Mouse (Mus musculus) olfactory bulb, adult 2 months (tissue): ENCODE results near the gene Dchs1. TPM values are rescaled to one million over a fixed set of nuclear protein-coding genes. Genes with fewer than 3 reads are reported as not detected.
"Not testable (repeated sequence)": the region's sequence is repeated elsewhere in the genome, so short reads cannot be mapped to it uniquely, and the experiment has no call there.

Source experiments
- H3K27ac ChIP-seq: fragments of 200-500 bp; 2 replicates; pipeline ENCODE4 v1.5.1; 2012; ENCODE audit warnings: low read depth, low read length; ENCODE audit not compliant: insufficient read depth
- H3K4me1 ChIP-seq: fragments of 200-500 bp; 2 replicates; pipeline ENCODE4 v1.6.1; 2012; ENCODE audit warnings: low read length; ENCODE audit not compliant: control insufficient read depth, insufficient read depth
- H3K4me3 ChIP-seq: fragments of 200-500 bp; 2 replicates; pipeline ENCODE4 v1.5.1; 2012; ENCODE audit warnings: mild to moderate bottlenecking, low read depth, low read length, moderate library complexity; ENCODE audit not compliant: insufficient read depth
- CTCF ChIP-seq: fragments of 200-500 bp; IDR thresholded peaks from 2 replicates; pipeline ENCODE4 v1.5.1; 2012; ENCODE audit warnings: low read depth, mild to moderate bottlenecking, low read length, moderate library complexity; ENCODE audit not compliant: insufficient read depth
- POLR2A ChIP-seq: fragments of 200-500 bp; IDR thresholded peaks from 2 replicates; pipeline ENCODE4 v1.6.1; 2012; ENCODE audit warnings: mild to moderate bottlenecking, low read depth, low read length, moderate library complexity; ENCODE audit not compliant: insufficient read depth
- WGBS: fragments of 180-500 bp; shearing (Covaris S2); methylation state at CpG from one replicate; pipeline ENCODE4 v1.1.7; 2018; 5-methylcytosine and 5-hydroxymethylcytosine counted together
- polyA plus RNA-seq: library from polyadenylated mRNA; stranded (reverse); fragments of >200 nt; gene quantifications from 2 replicates; pipeline ENCODE4 v1.2.4, GENCODE M21; 2012; ENCODE audit warnings: low replicate concordance; ENCODE audit not compliant: missing spikeins, insufficient read depth, insufficient read length

The Dchs1 gene
- polyA plus RNA-seq, 1 experiment: not detected

DNA sequence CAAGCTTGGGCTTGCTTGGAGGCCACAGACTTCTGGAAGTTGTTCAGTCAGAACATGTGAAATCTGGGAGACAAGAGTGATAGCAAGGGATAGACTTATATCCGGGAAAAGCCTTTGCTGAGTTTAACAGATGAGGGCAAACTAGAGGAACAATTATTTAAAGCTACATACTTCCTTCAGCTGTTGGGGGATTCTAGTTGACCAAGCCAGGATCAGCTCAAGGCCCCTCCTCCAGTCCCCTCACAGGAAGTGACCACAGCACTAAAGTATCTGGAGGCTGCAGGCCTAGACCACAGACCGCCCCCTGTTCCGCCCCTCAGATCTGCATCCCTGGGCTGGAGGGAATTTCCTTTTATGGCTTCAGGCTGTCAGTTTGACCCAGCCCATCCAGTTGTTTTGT, 48.5 kb downstream of the Dchs1 start:
- Histone ChIP-seq H3K27ac (no peak overlapping the region), H3K4me1 (peaks cover 7% of the 10 kb centered on the region), H3K4me3 (no peak overlapping the region)
- TF ChIP-seq CTCF (no peak), POLR2A (no peak)
- 33% methylated on average over 3 of the region's 3 CpGs for WGBS

DNA sequence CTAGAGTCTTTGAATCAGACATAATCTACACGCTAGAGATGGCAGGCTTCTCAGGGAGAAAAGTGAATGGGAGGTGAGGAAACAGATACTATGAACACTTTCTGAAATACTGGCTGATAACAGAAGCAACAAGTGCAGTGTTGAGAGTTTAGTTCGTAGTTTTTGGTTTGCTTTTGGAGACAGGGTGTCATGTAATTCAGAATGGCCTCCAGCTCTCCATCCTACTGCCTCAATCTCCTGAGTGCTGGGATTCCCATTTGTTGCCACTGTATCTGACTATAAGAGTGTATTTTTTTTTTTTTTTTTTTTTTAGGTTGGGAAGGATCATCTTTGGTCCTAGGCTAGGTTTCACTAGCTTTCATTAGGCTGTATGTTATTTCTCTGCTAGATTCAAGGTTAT, 49.2 kb downstream of the Dchs1 start:
- no peak overlapping the region for H3K4me3 ChIP-seq
- 64% methylated on average over 2 of the region's 2 CpGs for WGBS

DNA sequence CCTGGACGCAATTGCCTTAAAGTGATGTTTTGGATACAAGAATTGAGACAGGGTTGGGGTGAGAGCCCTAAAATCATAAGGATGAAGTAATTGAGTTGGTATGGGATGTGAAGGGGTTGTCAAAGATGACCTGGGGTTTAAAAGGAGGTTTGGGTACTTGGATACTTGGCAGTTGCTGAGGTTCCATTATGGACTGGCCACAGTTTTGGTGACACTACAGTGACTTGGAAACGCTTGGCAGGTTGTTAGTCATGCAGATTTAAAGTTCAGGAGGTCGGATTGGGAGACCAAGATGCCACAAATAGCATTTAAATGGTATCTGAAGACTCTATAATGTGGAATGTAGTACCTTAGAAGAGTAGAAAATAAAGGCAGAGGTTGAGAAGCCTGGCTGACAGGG, 49.8 kb downstream of the Dchs1 start:
- H3K4me3 ChIP-seq: no peak overlapping the region
- no peak for TF ChIP-seq CTCF
- TF ChIP-seq POLR2A: no peak
- WGBS: 18% methylated on average over 3 of the region's 3 CpGs
- H3K27ac ChIP-seq: no peak overlapping the region
- H3K4me1 ChIP-seq: no peaks in the 10 kb centered on the region; the same call in 1 of the 2 replicates

More for the DNA sequence above, 49.2 kb downstream of the Dchs1 start:
- H3K4me1 ChIP-seq: peaks cover 5% of the 10 kb centered on the region
- H3K27ac ChIP-seq: no peak overlapping the region
- TF ChIP-seq POLR2A (no peak), CTCF (no peak)

DNA sequence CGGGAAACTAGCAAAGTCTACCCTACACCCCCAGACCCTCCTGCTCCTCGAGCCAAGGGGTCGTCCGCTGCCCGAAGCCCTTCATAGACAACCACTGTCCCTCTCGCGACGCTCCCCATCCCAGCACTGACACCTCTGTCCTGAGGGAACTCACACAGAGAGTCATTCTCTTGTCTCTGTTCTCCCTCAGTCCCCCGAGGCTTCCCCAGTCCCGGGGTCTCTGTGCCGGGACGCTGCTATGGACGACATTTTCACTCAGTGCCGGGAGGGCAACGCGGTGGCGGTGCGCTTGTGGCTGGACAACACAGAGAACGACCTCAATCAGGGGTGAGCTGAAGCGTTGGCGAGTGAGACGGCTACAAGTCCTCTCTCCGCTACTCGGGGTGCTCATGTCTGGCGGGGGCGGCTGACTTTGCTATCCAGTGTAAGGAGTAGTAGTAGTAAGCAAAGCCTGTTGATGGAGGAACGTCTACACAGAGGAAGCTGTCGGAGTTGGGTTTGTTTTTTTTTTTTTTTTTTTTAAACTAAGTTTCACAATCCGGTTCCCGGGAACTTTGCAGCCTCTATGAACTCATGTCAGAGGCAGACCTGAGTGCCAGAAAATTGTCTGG, 50.4 kb downstream of the Dchs1 start, which contains the start of gene Rrp8:
Gene Rrp8 (minus strand): TSS at position 475 of the 611 bp plus-strand sequence.
- under 1% methylated on average over 30 of the region's 30 CpGs for WGBS
- Histone ChIP-seq H3K4me1 (no peaks in the 10 kb centered on the region; the same call in 1 of the 2 replicates), H3K27ac (peak within 1 kb of the TSS; percentile 71), H3K4me3 (peak within 1 kb of the TSS; percentile 93)
- TF ChIP-seq POLR2A (no peak), CTCF (no peak)

DNA sequence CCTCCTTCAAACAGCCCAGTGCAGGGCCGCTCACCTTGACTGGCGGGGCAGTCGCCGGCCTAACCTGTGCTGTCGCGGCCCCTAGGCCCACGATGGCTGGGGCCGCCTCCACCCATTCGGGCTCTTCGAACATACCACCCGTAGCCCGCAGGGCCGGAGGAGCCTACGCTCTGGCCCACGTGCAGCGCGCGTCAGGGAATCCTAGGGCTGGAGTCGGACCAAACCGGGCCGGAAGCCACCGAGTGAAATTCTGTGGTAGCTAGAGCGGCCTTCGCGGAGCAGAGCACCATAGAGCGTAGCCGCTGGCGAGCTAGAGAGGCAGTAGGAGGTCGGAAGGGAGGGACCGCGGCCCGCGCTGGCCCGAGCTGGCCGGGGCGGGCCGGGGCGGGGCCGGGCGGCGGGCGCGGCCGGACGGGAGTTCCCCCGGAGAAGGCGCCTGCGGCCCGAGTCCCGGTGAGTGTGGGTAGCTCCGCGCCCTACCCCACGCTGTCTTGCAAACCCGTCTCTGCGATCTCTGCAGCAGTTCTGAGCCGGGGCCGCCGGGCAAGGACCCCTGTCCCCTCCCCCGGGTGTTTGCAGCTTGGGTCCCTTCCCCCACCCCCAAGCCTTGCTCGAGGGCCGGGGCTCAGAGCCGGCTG, 51.1 kb downstream of the Dchs1 start, which contains the start of gene Ilk:
Gene Ilk (plus strand): TSS at position 329 of the 638 bp plus-strand sequence.
- Histone ChIP-seq H3K27ac (peak within 1 kb of the TSS; percentile 71), H3K4me1 (no peaks in the 10 kb centered on the region; the same call in 1 of the 2 replicates), H3K4me3 (peak within 1 kb of the TSS; percentile 93)
- TF ChIP-seq POLR2A (peak; percentile 50), CTCF (no peak)
- WGBS: under 1% methylated on average over 62 of the region's 62 CpGs

DNA sequence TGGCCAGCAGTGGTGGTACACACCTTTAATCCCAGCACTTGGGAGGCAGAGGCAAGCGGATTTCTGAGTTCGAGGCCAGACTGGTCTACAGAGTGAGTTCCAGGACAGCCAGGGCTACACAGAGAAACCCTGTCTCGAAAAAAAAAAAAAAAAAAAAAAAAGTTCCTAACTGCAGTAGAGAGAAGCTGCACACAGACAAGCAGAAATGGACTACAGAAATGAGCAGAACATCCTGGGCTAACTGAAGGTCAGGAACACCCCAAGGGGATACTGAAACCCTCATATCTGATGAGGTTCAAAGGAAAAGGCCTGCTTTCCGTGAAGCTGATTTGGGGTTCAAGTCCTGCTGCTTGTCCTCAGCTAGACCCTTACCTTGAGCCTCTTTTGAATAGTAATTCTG, 52.0 kb downstream of the Dchs1 start:
- 44% methylated on average over 4 of the region's 4 CpGs for WGBS

DNA sequence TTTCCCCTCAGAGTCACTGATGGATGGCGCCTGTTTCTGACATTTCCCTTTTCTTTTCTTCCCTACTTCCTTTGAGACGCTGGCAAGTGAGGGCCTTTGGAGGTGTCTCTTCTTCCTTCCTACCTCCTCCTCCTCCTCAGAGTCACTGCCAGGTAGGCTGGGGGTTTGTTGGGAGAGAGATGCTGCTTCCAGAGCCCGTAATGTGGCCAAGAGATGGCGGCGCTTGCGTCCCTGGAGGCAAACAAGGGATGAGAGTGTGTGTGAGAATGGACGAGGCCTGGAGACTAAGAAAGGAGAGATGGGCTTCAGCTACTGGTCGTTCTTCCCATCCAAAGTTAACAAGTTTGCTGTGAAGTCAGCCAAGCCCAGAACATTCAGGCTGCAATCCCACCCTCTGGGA, 52.6 kb downstream of the Dchs1 start:
- H3K4me1 ChIP-seq: no peaks in the 10 kb centered on the region; the same call in 1 of the 2 replicates
- WGBS: 89% methylated on average over 8 of the region's 8 CpGs
- no peak overlapping the region for H3K27ac ChIP-seq
- H3K4me3 ChIP-seq: no peak overlapping the region
- TF ChIP-seq POLR2A (no peak), CTCF (no peak)

More for the DNA sequence above, 52.0 kb downstream of the Dchs1 start:
- not testable (repeated sequence) for H3K27ac ChIP-seq, H3K4me3 ChIP-seq, H3K4me1 ChIP-seq

DNA sequence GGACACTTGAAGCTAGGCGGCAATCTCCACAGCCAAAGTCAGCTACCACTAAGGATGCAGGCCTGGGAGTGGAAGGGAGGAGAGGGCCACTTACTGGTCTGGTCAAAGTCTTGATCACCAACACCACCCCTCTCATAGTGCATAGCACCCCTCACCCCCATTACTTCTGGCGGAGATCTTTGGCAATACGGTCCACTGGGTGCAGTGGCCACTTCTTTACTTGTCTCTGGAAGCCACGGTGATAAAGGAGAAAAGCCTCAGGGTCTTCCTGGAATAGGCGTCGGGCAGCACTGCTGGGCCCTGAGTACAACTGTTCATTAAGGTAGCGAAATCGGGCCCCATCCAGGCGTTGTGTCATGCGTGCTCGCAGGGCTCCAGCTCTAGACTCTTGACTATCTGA, 53.6 kb downstream of the Dchs1 start:
- no peak for TF ChIP-seq CTCF
- TF ChIP-seq POLR2A: no peak
- 94% methylated on average over 11 of the region's 11 CpGs for WGBS
- Histone ChIP-seq H3K4me3 (no peak overlapping the region), H3K27ac (no peak overlapping the region), H3K4me1 (no peaks in the 10 kb centered on the region; the same call in 1 of the 2 replicates)

DNA sequence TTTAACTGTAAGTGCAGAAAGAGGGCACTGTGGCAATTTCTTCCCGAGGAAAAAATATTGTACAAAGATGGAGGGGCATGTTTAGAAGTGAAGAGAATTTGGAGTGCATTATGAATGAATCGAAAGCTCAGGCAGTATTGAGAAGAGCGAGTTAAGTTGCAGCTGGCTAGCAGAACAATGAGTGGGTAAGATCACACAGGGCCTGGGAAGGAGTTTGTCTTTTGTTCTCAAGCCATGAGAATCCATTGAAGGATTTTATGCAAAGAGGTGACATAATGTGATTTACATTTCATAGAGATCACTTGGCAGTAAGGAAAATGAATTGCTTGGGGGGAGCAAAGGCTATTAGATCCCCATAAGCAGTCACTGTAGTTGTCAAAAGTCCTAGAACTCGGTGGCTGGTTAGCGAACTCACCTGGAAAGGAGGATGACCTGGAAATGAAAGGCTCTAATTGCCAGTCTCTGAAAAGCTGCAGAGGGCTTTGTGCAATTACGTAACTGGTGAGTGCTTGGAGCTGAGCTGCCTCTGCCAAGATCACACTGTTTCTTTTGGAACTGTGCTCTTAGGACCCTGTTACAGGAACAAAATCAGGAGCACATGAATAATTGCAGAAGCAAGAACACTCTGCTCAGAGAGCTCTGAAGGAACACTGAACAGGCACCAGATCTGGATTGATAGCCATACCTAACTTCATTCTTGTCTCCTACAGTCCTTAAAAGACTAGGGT, 58.6 kb downstream of the Dchs1 start:
- Histone ChIP-seq H3K4me3 (no peak overlapping the region), H3K4me1 (no peaks in the 10 kb centered on the region), H3K27ac (peak overlapping the region; percentile 69)
- WGBS: 22% methylated on average over 6 of the region's 6 CpGs
- TF ChIP-seq CTCF: no peak
- TF ChIP-seq POLR2A: no peak
